Mouse (Mus musculus) lung, postnatal 0 days (tissue): ENCODE results near the gene Yjefn3. TPM values are rescaled to one million over a fixed set of nuclear protein-coding genes. Genes with fewer than 3 reads are reported as not detected.
A peak's percentile ranks its signal among the peaks of the same experiment; 100 is the strongest.
"Not testable (repeated sequence)": the region's sequence is repeated elsewhere in the genome, so short reads cannot be mapped to it uniquely, and the experiment has no call there.

Experiments
- ATAC-seq: fragments of 200-750 bp; cut with Nextera tagmentation; 2 replicates; pipeline ENCODE4 v1.8.0; 2017; ENCODE audit warnings: moderate library complexity
- DNase-seq: peaks from one replicate; pipeline ENCODE4 v3.0.0-alpha.2; 2016; ENCODE audit warnings: low spot score
- H3K27ac ChIP-seq: fragments of 300-500 bp; sonication (generic); 2 replicates; pipeline ENCODE4 v1.5.1; 2014; ENCODE audit warnings: antibody characterized with exemption, mild to moderate bottlenecking, low read length, mixed read lengths
- H3K27me3 ChIP-seq: fragments of 300-500 bp; sonication (generic); replicated peaks from 2 replicates; pipeline ENCODE4 v1.6.1; 2014; ENCODE audit warnings: low read length, mixed read lengths; ENCODE audit not compliant: insufficient read depth
- H3K36me3 ChIP-seq: fragments of 300-500 bp; sonication (generic); 2 replicates; pipeline ENCODE4 v1.6.1; 2014; ENCODE audit warnings: low read length, mixed read lengths; ENCODE audit not compliant: insufficient read depth
- H3K4me1 ChIP-seq: fragments of 300-500 bp; sonication (generic); 2 replicates; pipeline ENCODE4 v1.6.1; 2014; ENCODE audit warnings: antibody characterized with exemption, low read depth, low read length, mixed read lengths; ENCODE audit not compliant: insufficient read depth
- H3K4me2 ChIP-seq: fragments of 300-500 bp; sonication (generic); replicated peaks from 2 replicates; pipeline ENCODE4 v1.6.1; 2014; ENCODE audit warnings: low read depth, mild to moderate bottlenecking, low read length, moderate library complexity, mixed read lengths
- H3K4me3 ChIP-seq: fragments of 300-500 bp; sonication (generic); 2 replicates; pipeline ENCODE4 v1.5.1; 2014; ENCODE audit warnings: low read depth, low read length
- H3K9ac ChIP-seq: fragments of 300-500 bp; sonication (generic); replicated peaks from 2 replicates; pipeline ENCODE4 v1.6.1; 2014; ENCODE audit warnings: low read depth, mild to moderate bottlenecking
- H3K9me3 ChIP-seq: fragments of 300-500 bp; sonication (generic); 2 replicates; pipeline ENCODE4 v1.6.1; 2016; ENCODE audit warnings: low read length, mixed read lengths
- CTCF ChIP-seq: IDR thresholded peaks from 2 replicates; pipeline ENCODE4 v1.5.1; 2016; ENCODE audit warnings: antibody characterized with exemption, mild to moderate bottlenecking
- EP300 ChIP-seq: IDR thresholded peaks from 2 replicates; pipeline ENCODE4 v1.6.1; 2016; ENCODE audit warnings: antibody characterized with exemption, mild to moderate bottlenecking, control low read depth
- WGBS: fragments of 180-500 bp; shearing (Covaris S2); extraction: QIAGEN DNeasy Blood & Tissue Kit; methylation state at CpG from one replicate; pipeline ENCODE4 v1.1.7; 2014; 5-methylcytosine and 5-hydroxymethylcytosine counted together
- polyA plus RNA-seq: library from polyadenylated mRNA; unstranded; fragments of >200 nt; fragmentation: Nextera tagmentation; extraction: Ambion mirVana; gene quantifications from 2 replicates; pipeline ENCODE4 v1.2.1, GENCODE M21; 2015

Gene Yjefn3
- polyA plus RNA-seq, result 2.1 and 3.4 TPM in 2 replicates

- no peaks in the 10 kb centered on the region; the same call in 1 of the 2 replicates for H3K36me3 ChIP-seq
- peaks cover 16% of the 10 kb centered on the region for H3K4me1 ChIP-seq
- H3K9ac ChIP-seq, result peak within 1 kb of the TSS; percentile 63
- WGBS, result 4% methylated on average over 79 of the region's 89 CpGs
- H3K9me3 ChIP-seq, result no peaks in the 10 kb centered on the region
- peak within 1 kb of the TSS; percentile 74 for H3K4me3 ChIP-seq
- H3K27me3 ChIP-seq, result no peaks in the 10 kb centered on the region
- TF ChIP-seq EP300 (no peak), CTCF (peak; percentile 20)
- DNase-seq, result peak; percentile 37
- ATAC-seq, result peak; percentile 38
- peak within 1 kb of the TSS; percentile 71 for H3K27ac ChIP-seq
- peak within 1 kb of the TSS; percentile 88 for H3K4me2 ChIP-seq
These were observed at the start of gene Yjefn3, which contains the start of the genes Tssk6 and Ndufa13 for GRCm38 (mm10) chr8:69902163-69903062. TSS of gene Yjefn3 (minus strand) at chr8:69902712. TSS of gene Tssk6 (plus strand) at chr8:69902184. TSS of gene Ndufa13 (minus strand) at chr8:69902558.

DNA sequence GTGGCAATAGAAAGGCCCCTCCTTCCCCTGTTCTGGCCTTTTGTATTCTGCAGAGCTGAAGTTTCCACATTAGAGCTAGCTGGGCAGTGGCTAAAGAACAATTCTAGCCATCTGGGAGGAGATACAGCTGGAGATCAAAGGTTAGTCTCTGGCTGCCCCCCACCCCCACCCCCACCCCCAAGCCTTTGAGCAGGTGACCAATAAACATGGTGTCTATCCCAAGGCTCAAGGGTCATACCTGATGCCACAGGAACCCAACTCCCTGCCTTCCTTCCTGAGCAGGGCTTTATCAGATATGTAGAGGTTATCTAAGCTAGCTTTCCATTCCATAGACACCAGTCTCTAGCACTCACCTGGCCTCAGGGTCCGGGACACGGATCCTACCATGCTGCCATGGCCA lies 47.8 kb upstream of the Yjefn3 start:
- H3K4me1 ChIP-seq, result peaks cover 7% of the 10 kb centered on the region
- DNase-seq, result no peak
- H3K4me2 ChIP-seq, result no peak overlapping the region
- H3K36me3 ChIP-seq, result no peaks in the 10 kb centered on the region
- no peaks in the 10 kb centered on the region for H3K27me3 ChIP-seq
- no peak overlapping the region for H3K4me3 ChIP-seq
- TF ChIP-seq EP300 (no peak), CTCF (no peak)
- H3K9ac ChIP-seq, result no peak overlapping the region
- no peak overlapping the region for H3K27ac ChIP-seq
- no peak for ATAC-seq
- WGBS, result 92% methylated on average over 2 of the region's 2 CpGs
- H3K9me3 ChIP-seq, result no peaks in the 10 kb centered on the region

DNA sequence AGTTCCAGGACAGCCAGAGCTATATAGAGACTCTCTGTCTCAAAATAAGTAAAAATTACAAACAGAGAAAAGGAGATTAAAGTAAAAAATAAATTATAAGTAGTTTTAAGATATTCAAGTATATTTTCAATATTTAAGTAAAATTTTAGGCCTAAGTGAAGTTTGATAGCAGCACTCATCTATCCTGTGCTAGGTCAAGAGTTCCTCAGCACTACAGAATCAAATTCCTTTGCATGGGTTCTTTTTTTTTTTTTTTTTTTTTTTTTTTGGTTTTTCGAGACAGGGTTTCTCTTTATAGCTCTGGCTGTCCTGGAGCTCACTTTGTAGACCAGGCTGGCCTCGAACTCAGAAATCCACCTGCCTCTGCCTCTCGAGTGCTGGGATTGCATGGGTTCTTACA lies 40.0 kb upstream of the Yjefn3 start:
- DNase-seq, H3K9me3 ChIP-seq, ATAC-seq, H3K4me3 ChIP-seq, H3K4me2 ChIP-seq, H3K27me3 ChIP-seq, H3K36me3 ChIP-seq, H3K9ac ChIP-seq, H3K27ac ChIP-seq: not testable (repeated sequence)
- 82% methylated on average over 2 of the region's 3 CpGs for WGBS
- peaks cover 14% of the 10 kb centered on the region; the same call in 1 of the 2 replicates for H3K4me1 ChIP-seq

DNA sequence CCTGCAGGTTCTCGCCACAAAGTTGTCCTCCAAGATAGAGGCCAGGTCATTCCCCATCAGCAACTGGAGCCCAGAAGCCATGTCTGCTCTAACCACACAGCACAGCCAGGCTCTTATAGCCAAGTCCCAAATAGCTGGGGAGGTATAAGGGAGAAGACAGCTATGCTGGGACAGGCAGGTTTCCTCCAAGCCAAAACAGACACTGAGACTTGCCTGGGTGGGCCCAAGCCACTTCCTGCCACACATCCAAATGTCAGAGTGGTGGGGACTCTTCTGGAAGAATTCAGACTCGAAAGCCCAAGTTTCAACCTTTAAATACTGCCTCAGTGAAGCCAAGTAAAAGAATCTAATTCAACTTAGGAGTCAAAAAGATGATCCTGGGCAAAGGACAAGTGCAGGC lies 37.9 kb upstream of the Yjefn3 start:
- WGBS, result 82% methylated on average over 2 of the region's 2 CpGs
- Histone ChIP-seq H3K4me1 (peaks cover 24% of the 10 kb centered on the region), H3K36me3 (no peaks in the 10 kb centered on the region; the same call in 1 of the 2 replicates), H3K4me2 (no peak overlapping the region), H3K27me3 (no peaks in the 10 kb centered on the region), H3K9me3 (no peaks in the 10 kb centered on the region), H3K9ac (no peak overlapping the region), H3K4me3 (no peak overlapping the region), H3K27ac (no peak overlapping the region)
- no peak for ATAC-seq
- TF ChIP-seq CTCF (no peak), EP300 (no peak)
- no peak for DNase-seq

GRCm38 (mm10) chr8:69939633-69940032 lies 37.1 kb upstream of the Yjefn3 start:
- peak overlapping the region; percentile 34; the same call in 1 of the 2 replicates for H3K27ac ChIP-seq
- DNase-seq, result peak; percentile 49

DNA sequence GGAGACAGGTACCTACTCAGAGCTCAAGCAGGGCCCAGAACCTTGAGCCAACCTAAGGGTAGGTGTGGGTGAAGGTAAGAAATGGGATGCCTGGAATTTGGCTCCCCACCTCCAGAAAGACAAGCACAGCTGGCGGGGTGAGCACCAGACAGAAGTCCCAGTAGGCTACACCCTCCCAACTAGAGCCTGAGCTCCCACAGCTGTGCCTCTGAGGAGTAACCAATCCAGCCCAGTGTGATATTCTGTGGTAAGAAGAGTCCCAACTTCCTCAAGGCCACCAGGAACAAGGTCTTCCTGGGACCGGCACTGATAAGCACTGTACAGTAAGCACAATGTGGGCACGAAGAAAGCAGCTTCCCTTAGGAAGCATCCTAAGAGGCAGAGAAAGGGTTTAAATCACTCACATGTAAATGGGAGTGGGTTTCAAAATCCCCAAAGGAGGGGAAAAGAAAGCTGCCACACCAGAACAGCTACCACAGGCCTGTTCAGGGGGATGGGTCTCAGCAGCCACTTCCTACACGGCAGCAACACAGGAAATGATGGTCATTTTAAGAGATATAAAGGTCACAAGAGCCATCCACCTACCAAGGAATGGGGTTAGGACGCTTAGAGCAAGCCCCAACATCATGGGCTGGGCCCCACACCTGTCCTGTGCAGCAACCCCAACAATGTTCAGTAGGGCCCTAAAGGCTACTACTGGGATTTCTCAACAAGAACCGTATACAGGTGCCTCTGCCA lies 35.9 kb upstream of the Yjefn3 start:
- Histone ChIP-seq H3K4me2 (no peak overlapping the region), H3K27me3 (no peaks in the 10 kb centered on the region), H3K4me1 (peaks cover 18% of the 10 kb centered on the region), H3K9me3 (no peaks in the 10 kb centered on the region), H3K27ac (peak overlapping the region; percentile 84), H3K9ac (no peak overlapping the region), H3K36me3 (no peaks in the 10 kb centered on the region; the same call in 1 of the 2 replicates), H3K4me3 (no peak overlapping the region)
- WGBS, result 66% methylated on average over 6 of the region's 6 CpGs
- TF ChIP-seq CTCF (no peak), EP300 (no peak)
- DNase-seq (no peak), ATAC-seq (no peak)

More at GRCm38 (mm10) chr8:69939633-69940032, 37.1 kb upstream of the Yjefn3 start:
- peaks cover 24% of the 10 kb centered on the region for H3K4me1 ChIP-seq
- peak; percentile 29; the same call in 1 of the 2 replicates for ATAC-seq
- no peak overlapping the region for H3K4me3 ChIP-seq
- no peak overlapping the region for H3K9ac ChIP-seq
- WGBS, result 30% methylated on average over 3 of the region's 3 CpGs
- H3K9me3 ChIP-seq, result no peaks in the 10 kb centered on the region
- no peaks in the 10 kb centered on the region for H3K27me3 ChIP-seq
- TF ChIP-seq CTCF (no peak), EP300 (no peak)
- no peak overlapping the region for H3K4me2 ChIP-seq
- H3K36me3 ChIP-seq, result no peaks in the 10 kb centered on the region; the same call in 1 of the 2 replicates
